Mouse (Mus musculus): ENCODE measurements at regions not wholly inside any gene's neighbourhood (a gene's known extent, or its start where the extent isn't known, plus 50 kb on each side); places are given as distances from the start of the nearest gene placed in this dataset.
A peak's percentile ranks its signal among the peaks of the same experiment; 100 is the strongest.

DNA sequence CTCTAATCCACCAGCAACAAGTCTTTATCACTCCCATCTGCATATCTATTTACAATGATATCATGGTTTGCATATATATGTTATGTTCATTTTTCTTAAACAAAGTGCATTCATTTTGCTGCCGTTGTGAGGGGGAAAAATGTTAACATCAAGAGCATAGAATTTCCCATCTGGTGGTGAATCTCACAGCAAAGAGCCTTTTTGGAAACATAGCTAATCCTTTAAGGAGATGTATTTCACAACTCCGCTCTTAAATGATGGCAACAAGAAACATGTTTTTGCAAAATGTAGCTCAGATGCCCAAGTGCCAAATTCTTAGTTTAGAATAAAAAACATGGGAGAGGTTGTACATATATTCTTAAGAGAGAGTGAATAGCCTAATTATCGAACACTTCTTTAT is 99.3 kb upstream of the Col1a2 start:
- H3K4me1 ChIP-seq = no peaks in the 10 kb centered on the region
- no peaks in the 10 kb centered on the region for H3K27me3 ChIP-seq
- no peaks in the 10 kb centered on the region for H3K9me3 ChIP-seq (replicated peaks)
- H3K4me3 ChIP-seq (replicated peaks) = no peak overlapping the region
- no peak overlapping the region for H3K27ac ChIP-seq (replicated peaks)
- no peaks in the 10 kb centered on the region for H3K36me3 ChIP-seq
- 60% methylated on average over 3 of the region's 3 CpGs for WGBS
- H3K9ac ChIP-seq = no peak overlapping the region
- no peak overlapping the region for H3K4me2 ChIP-seq (replicated peaks)
- ATAC-seq (ENCODE audit: insufficient number of reproducible peaks, low FRiP score, low TSS enrichment, low read depth) = no peak

DNA sequence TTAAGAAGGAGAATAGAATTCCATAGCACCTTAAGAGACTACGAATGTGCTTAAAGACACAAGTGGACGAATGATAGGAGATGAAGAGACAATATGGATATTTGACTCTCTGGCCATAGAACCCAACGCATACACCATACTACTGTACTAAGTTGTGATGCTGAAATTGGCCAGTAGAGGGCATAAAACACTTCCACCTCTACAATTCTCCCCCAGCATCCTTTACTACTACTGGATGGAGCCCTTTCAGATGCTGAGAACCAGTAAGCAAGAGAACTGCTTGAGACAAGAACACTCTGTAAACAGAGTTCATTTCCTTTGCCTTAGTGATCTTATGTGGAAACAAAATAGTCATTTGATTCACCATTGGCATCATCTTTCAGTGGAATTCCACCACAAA is 96.9 kb upstream of the Col1a2 start:
- Histone ChIP-seq H3K4me1 (no peaks in the 10 kb centered on the region), H3K27me3 (no peaks in the 10 kb centered on the region), H3K4me2 (replicated peaks) (no peak overlapping the region), H3K36me3 (no peaks in the 10 kb centered on the region), H3K4me3 (replicated peaks) (no peak overlapping the region), H3K27ac (replicated peaks) (no peak overlapping the region), H3K9ac (no peak overlapping the region), H3K9me3 (replicated peaks) (no peaks in the 10 kb centered on the region)
- no peak for ATAC-seq (ENCODE audit: insufficient number of reproducible peaks, low FRiP score, low TSS enrichment, low read depth)
- WGBS = 56% methylated on average over 3 of the region's 3 CpGs

GRCm38 (mm10) chr6:4413201-4413600 is 91.4 kb upstream of the Col1a2 start:
- H3K9me3 ChIP-seq (replicated peaks) = no peaks in the 10 kb centered on the region
- no peak overlapping the region for H3K9ac ChIP-seq
- 74% methylated on average over 3 of the region's 3 CpGs for WGBS
- no peaks in the 10 kb centered on the region for H3K36me3 ChIP-seq
- H3K4me2 ChIP-seq (replicated peaks) = no peak overlapping the region
- peaks cover 4% of the 10 kb centered on the region for H3K4me1 ChIP-seq
- ATAC-seq (ENCODE audit: insufficient number of reproducible peaks, low FRiP score, low TSS enrichment, low read depth) = no peak
- no peaks in the 10 kb centered on the region for H3K27me3 ChIP-seq
- no peak overlapping the region for H3K4me3 ChIP-seq (replicated peaks)
- H3K27ac ChIP-seq (replicated peaks) = no peak overlapping the region

- Histone ChIP-seq H3K4me2 (replicated peaks) (no peak overlapping the region), H3K9ac (no peak overlapping the region), H3K36me3 (no peaks in the 10 kb centered on the region), H3K4me1 (peaks cover 13% of the 10 kb centered on the region), H3K4me3 (replicated peaks) (no peak overlapping the region), H3K27me3 (no peaks in the 10 kb centered on the region), H3K27ac (replicated peaks) (no peak overlapping the region), H3K9me3 (replicated peaks) (no peaks in the 10 kb centered on the region)
- WGBS = 44% methylated on average over 6 of the region's 6 CpGs
- ATAC-seq (ENCODE audit: insufficient number of reproducible peaks, low FRiP score, low TSS enrichment, low read depth) = no peak
Observed at GRCm38 (mm10) chr6:4414166-4414565, 90.4 kb upstream of the Col1a2 start.

GRCm38 (mm10) chr6:4415206-4415605 is 89.4 kb upstream of the Col1a2 start:
- ATAC-seq (ENCODE audit: insufficient number of reproducible peaks, low FRiP score, low TSS enrichment, low read depth) = no peak
- no peak overlapping the region for H3K9ac ChIP-seq
- no peaks in the 10 kb centered on the region for H3K9me3 ChIP-seq (replicated peaks)
- WGBS = 57% methylated on average over 7 of the region's 7 CpGs
- no peaks in the 10 kb centered on the region for H3K27me3 ChIP-seq
- H3K36me3 ChIP-seq = no peaks in the 10 kb centered on the region
- H3K27ac ChIP-seq (replicated peaks) = no peak overlapping the region
- H3K4me3 ChIP-seq (replicated peaks) = no peak overlapping the region
- H3K4me2 ChIP-seq (replicated peaks) = no peak overlapping the region
- peaks cover 16% of the 10 kb centered on the region for H3K4me1 ChIP-seq

DNA sequence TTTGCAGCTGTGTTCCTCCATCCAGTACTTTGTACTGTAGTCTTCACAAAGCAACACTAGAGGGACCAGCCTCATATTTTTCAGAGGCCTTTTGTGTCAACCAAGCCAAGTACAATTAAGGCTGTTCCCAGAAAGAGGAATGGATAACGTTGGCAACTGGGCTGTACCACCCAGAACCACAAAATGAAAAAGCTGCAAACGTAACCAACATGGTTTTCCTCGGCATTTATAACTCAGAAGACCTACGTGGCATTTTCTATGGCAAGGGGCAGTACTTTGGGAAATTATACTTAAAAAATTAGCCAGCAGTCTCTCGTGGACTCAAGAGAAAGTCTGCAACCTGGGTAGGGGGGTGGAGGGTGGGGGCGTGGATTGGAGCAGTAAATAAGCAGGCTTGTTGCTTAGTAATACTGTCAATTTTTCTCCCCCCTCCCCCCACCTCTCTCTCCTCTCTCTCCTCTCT is 87.3 kb upstream of the Col1a2 start:
- peak overlapping the region; percentile 45 for H3K4me2 ChIP-seq (replicated peaks)
- peak; percentile 85 for ATAC-seq (ENCODE audit: insufficient number of reproducible peaks, low FRiP score, low TSS enrichment, low read depth)
- peak overlapping the region; percentile 27 for H3K4me3 ChIP-seq (replicated peaks)
- H3K4me1 ChIP-seq = peaks cover 16% of the 10 kb centered on the region
- H3K9ac ChIP-seq = no peak overlapping the region
- H3K27me3 ChIP-seq = no peaks in the 10 kb centered on the region
- no peaks in the 10 kb centered on the region for H3K9me3 ChIP-seq (replicated peaks)
- 11% methylated on average over 6 of the region's 6 CpGs for whole genome bisulfite sequencing
- H3K36me3 ChIP-seq = no peaks in the 10 kb centered on the region
- peak overlapping the region; percentile 80 for H3K27ac ChIP-seq (replicated peaks)

- Histone ChIP-seq H3K4me2 (replicated peaks) (no peak overlapping the region), H3K27ac (replicated peaks) (peak overlapping the region; percentile 68; the same call in 1 of the 2 replicates), H3K9ac (no peak overlapping the region), H3K4me1 (peaks cover 16% of the 10 kb centered on the region), H3K36me3 (no peaks in the 10 kb centered on the region), H3K27me3 (no peaks in the 10 kb centered on the region), H3K4me3 (replicated peaks) (no peak overlapping the region), H3K9me3 (replicated peaks) (no peaks in the 10 kb centered on the region)
- WGBS = 46% methylated on average over 10 of the region's 10 CpGs
- no peak for ATAC-seq (ENCODE audit: insufficient number of reproducible peaks, low FRiP score, low TSS enrichment, low read depth)
Observed at GRCm38 (mm10) chr6:4418376-4418775, 86.2 kb upstream of the Col1a2 start.

DNA sequence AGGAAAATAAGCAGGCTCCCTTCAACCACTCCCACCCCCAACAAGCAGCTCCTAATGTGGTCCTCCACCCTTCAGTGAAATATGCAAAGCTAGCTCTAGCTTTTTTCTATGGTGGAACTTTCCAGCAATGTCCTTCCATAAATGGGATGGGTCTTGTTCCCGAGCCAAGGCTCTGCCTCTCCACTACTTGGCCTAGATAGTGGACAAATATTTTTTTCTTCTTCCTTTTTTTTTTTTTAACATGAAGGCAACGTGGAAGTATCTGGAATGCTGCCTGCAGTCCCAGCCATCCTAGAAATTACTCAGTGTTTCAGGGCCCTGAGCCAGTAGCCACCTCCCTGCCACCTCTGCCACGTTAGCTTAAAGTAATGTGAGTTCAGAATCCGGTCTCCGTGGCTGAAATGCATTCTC is 85.7 kb upstream of the Col1a2 start:
- no peak overlapping the region for H3K4me3 ChIP-seq (replicated peaks)
- no peak overlapping the region for H3K9ac ChIP-seq
- H3K4me1 ChIP-seq = peaks cover 16% of the 10 kb centered on the region
- no peaks in the 10 kb centered on the region for H3K9me3 ChIP-seq (replicated peaks)
- WGBS = 50% methylated on average over 5 of the region's 5 CpGs
- no peaks in the 10 kb centered on the region for H3K27me3 ChIP-seq
- no peak overlapping the region for H3K4me2 ChIP-seq (replicated peaks)
- peak overlapping the region; percentile 68 for H3K27ac ChIP-seq (replicated peaks)
- no peaks in the 10 kb centered on the region for H3K36me3 ChIP-seq
- ATAC-seq (ENCODE audit: insufficient number of reproducible peaks, low FRiP score, low TSS enrichment, low read depth) = 0 out of 2 replicates have a peak, but pooled peaks have one; percentile 7

DNA sequence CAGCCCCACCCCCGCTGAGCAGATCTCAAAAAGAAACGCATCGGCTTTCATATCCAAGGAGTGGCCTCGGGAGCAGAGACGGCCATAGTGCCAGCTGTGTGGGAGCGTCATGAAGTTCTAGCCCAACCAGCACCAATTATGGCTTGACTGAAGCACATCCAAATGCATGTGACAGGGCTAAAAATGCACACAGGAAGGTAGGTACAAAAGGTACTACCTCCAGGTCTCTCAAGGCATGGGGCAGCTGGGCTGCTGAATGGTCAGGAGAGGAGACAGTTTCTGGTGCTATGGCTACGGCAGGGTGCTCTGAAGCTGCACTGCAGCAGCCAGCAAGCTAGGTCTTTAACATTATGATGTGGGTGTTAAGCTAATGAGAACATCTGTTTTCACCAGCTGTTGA is 83.1 kb upstream of the Col1a2 start:
- Histone ChIP-seq H3K27ac (replicated peaks) (no peak overlapping the region), H3K4me2 (replicated peaks) (no peak overlapping the region), H3K4me3 (replicated peaks) (no peak overlapping the region), H3K27me3 (no peaks in the 10 kb centered on the region), H3K9me3 (replicated peaks) (no peaks in the 10 kb centered on the region), H3K36me3 (no peaks in the 10 kb centered on the region), H3K9ac (no peak overlapping the region), H3K4me1 (peaks cover 16% of the 10 kb centered on the region)
- ATAC-seq (ENCODE audit: insufficient number of reproducible peaks, low FRiP score, low TSS enrichment, low read depth) = no peak
- 73% methylated on average over 7 of the region's 7 CpGs for WGBS

DNA sequence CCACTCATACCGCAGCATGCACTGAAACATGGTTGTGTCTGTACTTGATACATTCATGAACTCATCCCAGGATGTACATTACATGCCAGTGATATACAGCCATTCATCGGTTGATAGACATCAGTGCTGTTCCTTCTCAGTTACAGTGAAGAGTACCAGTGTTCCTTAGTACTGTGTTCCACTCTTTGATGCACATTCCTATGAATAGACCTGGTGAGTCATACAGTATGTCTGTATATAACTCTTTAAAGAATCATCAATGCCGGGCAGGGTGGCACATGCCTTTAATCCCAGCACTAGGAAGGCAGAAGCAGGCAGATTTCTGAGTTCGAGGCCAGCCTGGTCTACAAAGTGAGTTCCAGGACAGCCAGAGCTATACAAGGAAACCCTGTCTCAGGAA is 77.5 kb upstream of the Col1a2 start:
- Histone ChIP-seq H3K4me2 (replicated peaks) (no peak overlapping the region), H3K9me3 (replicated peaks) (no peaks in the 10 kb centered on the region), H3K4me1 (peaks cover 9% of the 10 kb centered on the region), H3K36me3 (no peaks in the 10 kb centered on the region), H3K27ac (replicated peaks) (no peak overlapping the region), H3K4me3 (replicated peaks) (no peak overlapping the region), H3K27me3 (no peaks in the 10 kb centered on the region), H3K9ac (no peak overlapping the region)
- no peak for ATAC-seq (ENCODE audit: insufficient number of reproducible peaks, low FRiP score, low TSS enrichment, low read depth)
- 90% methylated on average over 4 of the region's 4 CpGs for WGBS

- no peaks in the 10 kb centered on the region for H3K27me3 ChIP-seq
- H3K4me3 ChIP-seq (replicated peaks) = no peak overlapping the region
- 17% methylated on average over 1 of the region's 1 CpGs for WGBS
- H3K9ac ChIP-seq = no peak overlapping the region
- H3K36me3 ChIP-seq = no peaks in the 10 kb centered on the region
- no peak overlapping the region for H3K4me2 ChIP-seq (replicated peaks)
- H3K27ac ChIP-seq (replicated peaks) = peak overlapping the region; percentile 66; the same call in 1 of the 2 replicates
- peaks cover 9% of the 10 kb centered on the region for H3K4me1 ChIP-seq
- ATAC-seq (ENCODE audit: insufficient number of reproducible peaks, low FRiP score, low TSS enrichment, low read depth) = no peak
- H3K9me3 ChIP-seq (replicated peaks) = no peaks in the 10 kb centered on the region
Observed at GRCm38 (mm10) chr6:4430704-4431310, 73.8 kb upstream of the Col1a2 start.

DNA sequence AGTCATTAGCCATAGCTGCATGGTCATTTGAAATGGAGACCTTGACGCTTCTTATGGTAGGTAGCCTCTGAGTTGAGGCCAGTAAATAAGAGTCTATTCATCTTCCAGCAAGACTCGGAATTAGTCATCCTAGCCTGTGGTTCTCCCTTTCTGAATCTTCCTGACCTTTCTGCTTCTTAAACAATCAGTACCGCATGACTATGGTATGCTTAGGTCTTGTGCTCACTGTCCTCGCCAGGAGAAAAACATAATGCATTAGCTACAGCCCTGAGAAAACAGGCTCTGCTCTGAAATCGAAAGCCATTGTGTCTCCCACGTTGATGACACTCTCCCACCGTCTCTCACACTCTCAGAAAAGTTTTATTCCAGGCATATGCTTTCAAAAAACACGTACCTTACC is 72.4 kb upstream of the Col1a2 start:
- WGBS = 74% methylated on average over 8 of the region's 8 CpGs
- H3K27me3 ChIP-seq = no peaks in the 10 kb centered on the region
- H3K27ac ChIP-seq (replicated peaks) = peak overlapping the region; percentile 39; the same call in 1 of the 2 replicates

More for the DNA sequence above, 72.4 kb upstream of the Col1a2 start:
- Histone ChIP-seq H3K4me3 (replicated peaks) (no peak overlapping the region), H3K9ac (no peak overlapping the region), H3K9me3 (replicated peaks) (no peaks in the 10 kb centered on the region), H3K4me2 (replicated peaks) (no peak overlapping the region), H3K4me1 (peaks cover 14% of the 10 kb centered on the region), H3K36me3 (no peaks in the 10 kb centered on the region)
- ATAC-seq (ENCODE audit: insufficient number of reproducible peaks, low FRiP score, low TSS enrichment, low read depth) = no peak
